Mouse (Mus musculus) small intestine, adult 2 months (tissue): ENCODE data around the gene Zfp668.

Experiments
- CTCF ChIP-seq: fragments of 200-500 bp; IDR thresholded peaks from 2 replicates; pipeline ENCODE4 v1.5.1; 2012; ENCODE audit warnings: low read depth, mild to moderate bottlenecking, control low read depth, inconsistent platforms, low read length, moderate library complexity, mixed read lengths; ENCODE audit not compliant: insufficient replicate concordance, insufficient read length; ENCODE audit errors: extremely low read depth
- POLR2A ChIP-seq: fragments of 200-500 bp; IDR thresholded peaks from 2 replicates; pipeline ENCODE4 v1.6.1; 2012; ENCODE audit warnings: low read depth, mild to moderate bottlenecking, control low read depth, inconsistent platforms, low read length, moderate library complexity

- no peak for TF ChIP-seq CTCF
- TF ChIP-seq POLR2A, result no peak
These were observed 9.0 kb downstream of the Zfp668 start for GRCm38 (mm10) chr7:127867641-127868040.
